Comparison of ENCODE assay signal across 8 mouse cellular contexts in genomic region chr14:50785251-50785637, GRCm38 (mm10). TPM values are rescaled to one million over a fixed set of nuclear protein-coding genes. Genes with fewer than 3 reads are reported as not detected.
DNase-seq lines count a peak whose midpoint lies in the region; ATAC-seq and TF ChIP-seq lines count a peak whose summit lies in the region.

Gene Ttc5, minus strand, starts transcription at chr14:50785519.

- H3K9ac ChIP-seq in embryonic facial prominence, embryonic 15.5 days: peak within 1 kb of the TSS; percentile 69
- peak within 1 kb of the TSS; percentile 78 for H3K9ac ChIP-seq in limb, embryonic 14.5 days (ENCODE audit: low read depth, low read length, severe bottlenecking)
- peak within 1 kb of the TSS; percentile 74 for H3K9ac ChIP-seq in midbrain, postnatal 0 days (replicated peaks; ENCODE audit: low read length, poor library complexity, severe bottlenecking)

- peak; percentile 82 for ATAC-seq in embryonic facial prominence, embryonic 15.5 days (ENCODE audit: insufficient number of reproducible peaks, low FRiP score, low TSS enrichment, low read depth)
- peak; percentile 95 for ATAC-seq in limb, embryonic 14.5 days (ENCODE audit: low FRiP score, low read depth)
- peak; percentile 94 for ATAC-seq in midbrain, postnatal 0 days (ENCODE audit: low FRiP score)

- H3K36me3 ChIP-seq in embryonic facial prominence, embryonic 15.5 days: peaks cover 16% of the 10 kb centered on the region
- H3K36me3 ChIP-seq in limb, embryonic 14.5 days (ENCODE audit: control insufficient read depth, insufficient read depth, low read length): peaks cover 16% of the 10 kb centered on the region
- peaks cover 5% of the 10 kb centered on the region for H3K36me3 ChIP-seq in midbrain, postnatal 0 days (ENCODE audit: insufficient read depth, low read length)

- no peaks in the 10 kb centered on the region for H3K27me3 ChIP-seq in embryonic facial prominence, embryonic 15.5 days
- H3K27me3 ChIP-seq in limb, embryonic 14.5 days (ENCODE audit: control insufficient read depth, insufficient read depth, low read length): no peaks in the 10 kb centered on the region
- no peaks in the 10 kb centered on the region for H3K27me3 ChIP-seq in midbrain, postnatal 0 days (ENCODE audit: insufficient read depth, low read length)

- no peaks in the 10 kb centered on the region; the same call in 1 of the 2 replicates for H3K4me1 ChIP-seq in bone marrow, adult 2 months (ENCODE audit: control insufficient read depth, insufficient read depth, low read length)
- H3K4me1 ChIP-seq in embryonic facial prominence, embryonic 15.5 days: peaks cover 6% of the 10 kb centered on the region
- H3K4me1 ChIP-seq in limb, embryonic 14.5 days (ENCODE audit: control insufficient read depth, insufficient read depth, low read length): peaks cover 5% of the 10 kb centered on the region; the same call in 1 of the 2 replicates
- H3K4me1 ChIP-seq in midbrain, postnatal 0 days (ENCODE audit: insufficient read depth, low read length): peaks cover 3% of the 10 kb centered on the region; the same call in 1 of the 2 replicates

- WGBS in bone marrow, adult 2 months: 1% methylated on average over 21 of the region's 21 CpGs
- 0% methylated on average over 21 of the region's 21 CpGs for WGBS in embryonic facial prominence, embryonic 15.5 days
- 0% methylated on average over 16 of the region's 21 CpGs for WGBS in limb, embryonic 14.5 days
- under 1% methylated on average over 21 of the region's 21 CpGs for WGBS in midbrain, postnatal 0 days

- peak; percentile 95 for DNase-seq in 416B (ENCODE audit: low read depth)
- peak; percentile 92 for DNase-seq in heart, adult 8-10 months (ENCODE audit: low spot score)
- peak; percentile 94 for DNase-seq in kidney, adult 9 months
- peak; percentile 84 for DNase-seq in limb, embryonic 14.5 days (ENCODE audit: low spot score)
- DNase-seq in midbrain, postnatal 0 days (ENCODE audit: low spot score): peak; percentile 92
- peak; percentile 87 to 94 for DNase-seq in spleen, postnatal 14 days (ENCODE audit: low spot score in 2 of 2)

- peak; percentile 97 for TF ChIP-seq CTCF in bone marrow, adult 2 months (IDR thresholded peaks at IDR 0.05; ENCODE audit: control insufficient read depth, insufficient read depth, low read length)
- TF ChIP-seq CTCF in midbrain, postnatal 0 days (IDR thresholded peaks at IDR 0.05): peak; percentile 97

- no peaks in the 10 kb centered on the region for H3K9me3 ChIP-seq in embryonic facial prominence, embryonic 15.5 days (replicated peaks)
- no peaks in the 10 kb centered on the region for H3K9me3 ChIP-seq in limb, embryonic 14.5 days (ENCODE audit: control insufficient read depth, low read length)
- H3K9me3 ChIP-seq in midbrain, postnatal 0 days (ENCODE audit: low read length): no peaks in the 10 kb centered on the region

- H3K27ac ChIP-seq in bone marrow, adult 2 months (ENCODE audit: control insufficient read depth, insufficient read depth, low read depth, low read length, poor library complexity): peak within 1 kb of the TSS; percentile 87
- H3K27ac ChIP-seq in embryonic facial prominence, embryonic 15.5 days (replicated peaks): peak within 1 kb of the TSS; percentile 71
- peak within 1 kb of the TSS; percentile 61 for H3K27ac ChIP-seq in limb, embryonic 14.5 days (replicated peaks; ENCODE audit: low read depth, low read length)
- peak within 1 kb of the TSS; percentile 79 for H3K27ac ChIP-seq in midbrain, postnatal 0 days (ENCODE audit: low read depth, low read length)

- peak; percentile 47; the same call in 1 of the 2 replicates for TF ChIP-seq POLR2A in bone marrow, adult 2 months (IDR thresholded peaks at IDR 0.05; ENCODE audit: borderline replicate concordance, control insufficient read depth, low read depth, low read length)
- TF ChIP-seq POLR2A in limb, embryonic 14.5 days (IDR thresholded peaks at IDR 0.05; ENCODE audit: borderline replicate concordance, extremely low read depth, insufficient read depth, insufficient read length): peak; percentile 52; the same call in 1 of the 2 replicates

- H3K4me3 ChIP-seq in bone marrow, adult 2 months (replicated peaks; ENCODE audit: control insufficient read depth, low read depth, low read length): peak within 1 kb of the TSS; percentile 86
- H3K4me3 ChIP-seq in embryonic facial prominence, embryonic 15.5 days (replicated peaks): peak within 1 kb of the TSS; percentile 87
- peak within 1 kb of the TSS; percentile 70 for H3K4me3 ChIP-seq in limb, embryonic 14.5 days (replicated peaks; ENCODE audit: low read length)
- peak within 1 kb of the TSS; percentile 79 for H3K4me3 ChIP-seq in midbrain, postnatal 0 days (ENCODE audit: low read depth, low read length)

- H3K4me2 ChIP-seq in embryonic facial prominence, embryonic 15.5 days (replicated peaks): peak within 1 kb of the TSS; percentile 52
- H3K4me2 ChIP-seq in limb, embryonic 14.5 days (replicated peaks; ENCODE audit: low read depth, low read length, severe bottlenecking): peak within 1 kb of the TSS; percentile 53
- peak within 1 kb of the TSS; percentile 57 for H3K4me2 ChIP-seq in midbrain, postnatal 0 days (ENCODE audit: low read depth, low read length, poor library complexity, severe bottlenecking)

RNA-seq across cellular contexts. Expression of gene Ttc5, which starts in this region (rescaled TPM):
- polyA plus RNA-seq in bone marrow, adult 2 months (2011; ENCODE audit: insufficient read depth, insufficient read length, low replicate concordance, missing spikeins): 17.8 and 28.7 TPM in 2 replicates
- polyA plus RNA-seq in embryonic facial prominence, embryonic 15.5 days (2015; fragmentation: Nextera tagmentation; extraction: Ambion mirVana): 71.5 and 80.0 TPM in 2 replicates
- total RNA-seq in heart, adult 8-10 months (2022): 10 to 100 TPM; 11.9 to 17.8 (median 13.6) TPM
- polyA plus RNA-seq in limb, embryonic 14.5 days (2012; rRNA removed): 75.6 and 77.4 TPM in 2 replicates
- polyA plus RNA-seq in limb, embryonic 14.5 days (2014; fragmentation: Nextera tagmentation; extraction: Ambion mirVana): 63.2 and 67.6 TPM in 2 replicates
- 83.9 and 109 TPM in 2 replicates for total RNA-seq in midbrain, postnatal 0 days (2014; rRNA removed)
- 93.1 and 97.8 TPM in 2 replicates for polyA plus RNA-seq in midbrain, postnatal 0 days (2015; fragmentation: Nextera tagmentation; extraction: Ambion mirVana)

Comparison
In these comparisons a context has a peak if more than half of its experiments do, and no peak if none do; other contexts are left out.
1. Peak in every context shown above with its lines: DNase-seq, ATAC-seq, H3K4me3 ChIP-seq and H3K27ac ChIP-seq.